Mouse (Mus musculus) C2C12 (cell line): ENCODE data around the gene Fhl4.

ENCODE experiments used
- CTCF ChIP-seq: IDR thresholded peaks from one replicate; pipeline ENCODE4 v1.5.1; 2011; ENCODE audit not compliant: control insufficient read depth, insufficient read depth, insufficient read length
- MYOD1 ChIP-seq: IDR thresholded peaks from one replicate; pipeline ENCODE4 v1.6.1; 2011; ENCODE audit warnings: low read depth; ENCODE audit not compliant: control insufficient read depth, insufficient read length
- MYOG ChIP-seq: IDR thresholded peaks from one replicate; pipeline ENCODE4 v1.6.1; 2011; ENCODE audit not compliant: control insufficient read depth, insufficient read length; ENCODE audit errors: extremely low read depth
- USF1 ChIP-seq: IDR thresholded peaks from one replicate; pipeline ENCODE4 v1.6.1; 2011; ENCODE audit warnings: low read depth, mild to moderate bottlenecking, control low read depth, moderate library complexity

DNA sequence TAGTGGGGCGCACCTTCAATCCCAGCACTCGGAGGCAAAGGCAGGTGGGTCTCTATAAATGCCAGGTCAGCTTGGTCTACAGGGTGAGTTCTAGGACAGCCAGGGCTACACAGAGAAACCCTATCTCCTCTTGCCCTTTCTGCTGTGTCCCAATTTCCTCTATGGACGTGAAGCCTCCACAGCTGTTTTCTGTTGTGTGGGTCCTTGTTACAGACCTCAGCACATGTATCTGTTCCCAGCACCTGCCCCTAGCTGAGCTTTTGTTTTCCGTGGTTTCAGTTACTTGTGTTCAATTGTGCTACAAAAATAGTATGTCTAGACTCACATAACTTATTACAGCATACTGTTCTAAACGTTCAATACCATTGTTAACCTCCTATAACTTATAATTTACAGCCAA is 46.9 kb upstream of the Fhl4 start:
- TF ChIP-seq USF1 (no peak), CTCF (no peak), MYOG (no peak), MYOD1 (no peak)
